Mouse (Mus musculus): ENCODE data around the gene Mgst3. TPM values are rescaled to one million over a fixed set of nuclear protein-coding genes. Genes with fewer than 3 reads are reported as not detected.

The Mgst3 gene
- total and polyA plus RNA-seq, 2 experiments from 2014 or later: 316 to 364 TPM

DNA sequence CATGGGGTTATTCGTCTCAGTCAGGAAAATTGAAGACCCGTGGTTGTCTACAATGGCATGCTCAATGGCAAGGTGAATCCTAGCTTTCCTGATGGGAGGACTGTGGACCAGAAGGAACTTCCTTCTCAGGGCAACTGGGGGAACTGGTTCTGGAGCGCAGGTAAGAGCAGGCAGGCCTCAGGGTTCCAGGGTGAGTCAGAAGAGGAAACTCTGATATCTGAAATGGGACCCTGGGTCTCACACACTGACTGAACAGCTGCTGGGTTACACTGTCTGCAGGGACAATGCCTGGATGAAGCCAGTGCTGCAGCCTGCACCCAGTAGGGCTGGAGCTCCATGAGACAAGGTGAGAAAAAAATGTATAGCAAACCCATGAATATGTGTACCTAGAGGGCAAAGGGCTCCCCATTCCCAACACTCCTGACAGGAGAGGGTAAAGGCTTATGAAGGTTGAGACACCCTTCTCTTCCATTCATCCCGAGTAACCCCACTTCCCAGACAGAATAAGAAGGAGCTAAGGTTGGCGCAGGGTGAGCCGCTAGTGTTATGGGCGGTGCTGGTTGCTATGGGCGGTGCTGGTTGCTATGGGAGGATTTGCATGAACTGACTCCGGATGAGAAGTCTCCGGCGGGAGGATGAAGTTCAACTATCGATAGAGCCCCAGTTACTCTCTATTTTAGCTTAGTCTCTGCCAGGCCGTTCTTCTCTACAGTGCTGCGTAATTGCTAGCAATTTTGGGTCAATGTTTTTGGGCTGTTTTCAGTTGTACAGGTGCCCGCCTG lies 19.4 kb downstream of the Mgst3 start:
- Histone ChIP-seq H3K4me3 (ENCODE audit: low read length) (no peak overlapping the region), H3K4me1 (ENCODE audit: insufficient read depth, low read length) (no peaks in the 10 kb centered on the region), H3K27ac (no peak overlapping the region), H3K9me3 (ENCODE audit: low read length) (no peaks in the 10 kb centered on the region), H3K27me3 (ENCODE audit: insufficient read depth, low read length) (no peaks in the 10 kb centered on the region), H3K36me3 (ENCODE audit: insufficient read depth, low read length) (peaks cover 10% of the 10 kb centered on the region; the same call in 1 of the 2 replicates), H3K4me2 (ENCODE audit: low read depth, low read length) (no peak overlapping the region), H3K9ac (replicated peaks; ENCODE audit: low read length) (no peak overlapping the region)
- ATAC-seq (no peak), DNase-seq (ENCODE audit: low spot score) (no peak)
- TF ChIP-seq CTCF (IDR thresholded peaks at IDR 0.05; ENCODE audit: low read depth): no peak
- 30% methylated on average over 15 of the region's 15 CpGs for WGBS

DNA sequence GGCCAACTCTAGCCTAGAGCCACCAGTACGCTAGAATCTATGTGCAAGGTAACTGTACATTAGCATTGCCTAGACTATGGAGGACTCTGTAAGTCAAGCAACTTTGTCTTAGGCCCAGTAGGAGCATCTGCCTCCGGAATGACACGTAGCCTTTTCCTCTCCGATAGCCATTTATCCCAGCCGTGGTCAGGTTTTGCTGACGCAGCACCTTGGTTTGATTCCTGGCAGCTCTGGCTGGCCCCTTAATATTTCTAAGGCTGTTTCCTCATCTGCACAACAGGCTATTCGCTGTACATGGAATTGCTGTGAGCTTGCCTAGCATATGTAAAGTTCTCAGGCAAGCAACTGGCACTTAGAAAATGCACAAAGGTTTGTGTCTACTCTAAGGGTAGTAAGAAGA lies 20.9 kb downstream of the Mgst3 start:
- Histone ChIP-seq H3K4me3 (ENCODE audit: low read length) (no peak overlapping the region), H3K27ac (no peak overlapping the region), H3K9ac (replicated peaks; ENCODE audit: low read length) (no peak overlapping the region), H3K4me2 (ENCODE audit: low read depth, low read length) (no peak overlapping the region), H3K4me1 (ENCODE audit: insufficient read depth, low read length) (no peaks in the 10 kb centered on the region), H3K27me3 (ENCODE audit: insufficient read depth, low read length) (no peaks in the 10 kb centered on the region), H3K9me3 (ENCODE audit: low read length) (no peaks in the 10 kb centered on the region), H3K36me3 (ENCODE audit: insufficient read depth, low read length) (peaks cover 14% of the 10 kb centered on the region)
- TF ChIP-seq CTCF (IDR thresholded peaks at IDR 0.05; ENCODE audit: low read depth): no peak
- ATAC-seq (no peak), DNase-seq (ENCODE audit: low spot score) (no peak)
- 93% methylated on average over 7 of the region's 7 CpGs for WGBS

DNA sequence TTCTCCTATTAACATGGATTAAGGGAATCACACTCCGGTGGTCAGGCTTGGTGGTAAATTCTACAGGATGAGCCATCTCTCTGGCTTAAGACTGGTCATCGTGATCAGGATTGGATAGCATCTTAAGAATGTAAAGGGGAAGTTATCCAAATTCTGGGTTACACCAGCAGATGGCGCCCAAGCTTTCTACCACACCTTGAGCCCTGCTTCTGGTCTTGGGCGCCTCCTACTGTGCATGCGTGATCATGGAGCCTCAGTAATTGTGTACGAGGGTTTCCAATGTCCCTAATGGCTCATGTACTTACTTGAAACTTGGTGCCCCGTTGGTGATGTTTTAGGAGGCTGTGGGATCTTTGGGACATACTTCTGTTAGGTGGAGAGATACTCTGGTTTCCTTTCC lies 23.7 kb downstream of the Mgst3 start:
- peaks cover 17% of the 10 kb centered on the region for H3K36me3 ChIP-seq (ENCODE audit: insufficient read depth, low read length)
- no peak overlapping the region for H3K4me3 ChIP-seq (ENCODE audit: low read length)
- TF ChIP-seq CTCF (IDR thresholded peaks at IDR 0.05; ENCODE audit: low read depth): peak; percentile 92
- peak; percentile 63 for ATAC-seq
- H3K4me2 ChIP-seq (ENCODE audit: low read depth, low read length): no peak overlapping the region
- WGBS: 15% methylated on average over 7 of the region's 7 CpGs
- peak; percentile 87 for DNase-seq (ENCODE audit: low spot score)
- H3K4me1 ChIP-seq (ENCODE audit: insufficient read depth, low read length): no peaks in the 10 kb centered on the region
- no peak overlapping the region for H3K9ac ChIP-seq (replicated peaks; ENCODE audit: low read length)
- no peaks in the 10 kb centered on the region for H3K9me3 ChIP-seq (ENCODE audit: low read length)
- H3K27ac ChIP-seq: no peak overlapping the region
- no peaks in the 10 kb centered on the region for H3K27me3 ChIP-seq (ENCODE audit: insufficient read depth, low read length)

DNA sequence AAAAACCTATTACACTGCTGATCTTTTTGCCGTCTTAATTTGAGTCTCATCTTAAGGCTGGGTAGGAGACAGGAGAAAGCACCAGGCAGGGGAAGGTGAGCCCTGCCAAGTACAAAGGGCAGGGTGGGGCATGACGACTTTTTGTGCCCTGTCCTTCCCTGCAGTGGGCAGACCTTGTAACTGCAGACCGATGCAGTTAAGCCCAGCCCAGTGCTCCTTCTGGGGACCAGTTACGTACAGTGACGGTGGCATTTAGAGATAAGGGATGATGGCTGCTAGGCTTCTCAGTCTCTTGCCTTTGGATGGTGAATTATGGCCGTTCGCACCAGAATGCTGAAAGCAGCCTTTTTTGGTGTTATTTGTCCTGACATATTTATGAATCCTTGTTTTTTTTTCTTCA lies 25.1 kb downstream of the Mgst3 start:
- Histone ChIP-seq H3K9me3 (ENCODE audit: low read length) (no peaks in the 10 kb centered on the region), H3K36me3 (ENCODE audit: insufficient read depth, low read length) (peaks cover 17% of the 10 kb centered on the region), H3K27ac (no peak overlapping the region), H3K9ac (replicated peaks; ENCODE audit: low read length) (no peak overlapping the region), H3K4me1 (ENCODE audit: insufficient read depth, low read length) (no peaks in the 10 kb centered on the region), H3K27me3 (ENCODE audit: insufficient read depth, low read length) (no peaks in the 10 kb centered on the region), H3K4me2 (ENCODE audit: low read depth, low read length) (no peak overlapping the region), H3K4me3 (ENCODE audit: low read length) (no peak overlapping the region)
- no peak for DNase-seq (ENCODE audit: low spot score)
- no peak for TF ChIP-seq CTCF (IDR thresholded peaks at IDR 0.05; ENCODE audit: low read depth)
- WGBS: 79% methylated on average over 7 of the region's 7 CpGs
- ATAC-seq: no peak

DNA sequence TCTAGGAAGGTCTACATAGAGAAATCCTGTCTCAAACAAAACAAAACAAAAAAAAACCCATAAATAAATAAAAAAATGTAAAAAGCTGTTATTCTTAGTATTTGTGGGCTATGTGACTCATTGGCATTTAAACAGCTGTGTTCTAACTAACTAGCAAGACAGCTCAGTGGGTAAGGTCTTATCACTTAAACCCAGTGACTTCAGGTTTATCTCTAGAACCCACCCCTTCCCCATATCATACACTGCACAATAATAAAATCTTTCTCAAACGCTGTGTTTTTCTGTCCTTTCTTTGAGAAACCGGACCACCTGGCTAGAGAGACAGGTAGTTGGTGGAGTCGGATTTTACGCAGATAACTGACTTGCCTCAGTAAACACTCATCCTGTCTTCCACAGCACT lies 25.6 kb downstream of the Mgst3 start:
- DNase-seq (ENCODE audit: low spot score) (no peak), ATAC-seq (no peak)
- Histone ChIP-seq H3K27me3 (ENCODE audit: insufficient read depth, low read length) (no peaks in the 10 kb centered on the region), H3K9me3 (ENCODE audit: low read length) (no peaks in the 10 kb centered on the region), H3K4me2 (ENCODE audit: low read depth, low read length) (no peak overlapping the region), H3K4me1 (ENCODE audit: insufficient read depth, low read length) (no peaks in the 10 kb centered on the region), H3K4me3 (ENCODE audit: low read length) (no peak overlapping the region), H3K27ac (no peak overlapping the region), H3K9ac (replicated peaks; ENCODE audit: low read length) (no peak overlapping the region), H3K36me3 (ENCODE audit: insufficient read depth, low read length) (peaks cover 17% of the 10 kb centered on the region)
- 94% methylated on average over 4 of the region's 4 CpGs for WGBS
- no peak for TF ChIP-seq CTCF (IDR thresholded peaks at IDR 0.05; ENCODE audit: low read depth)

DNA sequence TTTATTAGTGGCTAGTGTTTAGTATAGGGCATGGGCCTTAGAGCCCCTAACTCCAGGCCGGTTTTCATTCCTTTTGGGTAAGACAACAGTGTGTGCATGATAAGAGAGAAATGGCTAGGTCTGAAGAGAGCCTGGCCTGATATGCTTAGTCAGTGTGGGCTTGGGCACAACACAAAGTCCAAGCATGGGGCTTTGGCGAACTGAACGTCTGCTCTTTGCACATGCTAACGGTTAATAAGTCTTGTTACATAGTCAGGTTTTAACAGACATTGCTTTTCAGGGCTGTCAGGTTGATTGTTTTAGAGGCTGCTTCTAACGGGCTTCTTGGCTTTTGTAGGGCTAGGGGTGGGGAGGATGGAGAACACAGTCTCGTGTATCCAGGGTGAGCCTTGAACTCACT lies 27.0 kb downstream of the Mgst3 start:
- Histone ChIP-seq H3K36me3 (ENCODE audit: insufficient read depth, low read length) (peaks cover 15% of the 10 kb centered on the region), H3K27ac (no peak overlapping the region), H3K27me3 (ENCODE audit: insufficient read depth, low read length) (no peaks in the 10 kb centered on the region), H3K4me3 (ENCODE audit: low read length) (no peak overlapping the region), H3K4me2 (ENCODE audit: low read depth, low read length) (no peak overlapping the region), H3K9ac (replicated peaks; ENCODE audit: low read length) (no peak overlapping the region), H3K9me3 (ENCODE audit: low read length) (no peaks in the 10 kb centered on the region), H3K4me1 (ENCODE audit: insufficient read depth, low read length) (no peaks in the 10 kb centered on the region)
- ATAC-seq (no peak), DNase-seq (ENCODE audit: low spot score) (no peak)
- TF ChIP-seq CTCF (IDR thresholded peaks at IDR 0.05; ENCODE audit: low read depth): no peak
- WGBS: 93% methylated on average over 6 of the region's 6 CpGs

DNA sequence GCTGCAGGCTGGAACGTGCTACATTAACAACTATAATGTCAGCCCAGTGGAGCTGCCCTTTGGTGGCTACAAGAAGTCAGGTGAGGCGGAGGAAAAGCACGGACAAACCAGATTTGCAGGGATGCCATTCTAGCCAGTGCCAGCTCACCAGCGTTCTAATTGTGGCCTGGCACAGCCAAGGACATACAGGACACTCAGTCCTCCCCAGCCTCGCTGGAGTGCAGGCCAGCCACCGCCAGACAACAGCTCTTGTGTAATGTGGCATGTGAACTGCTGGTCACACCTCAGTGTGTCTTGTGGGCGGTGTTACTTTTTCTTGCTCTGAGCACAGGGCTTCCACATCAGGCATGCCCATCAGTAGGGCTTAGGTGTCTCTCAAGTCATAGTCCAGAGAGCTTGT lies 27.8 kb downstream of the Mgst3 start:
- Histone ChIP-seq H3K4me1 (ENCODE audit: insufficient read depth, low read length) (no peaks in the 10 kb centered on the region), H3K36me3 (ENCODE audit: insufficient read depth, low read length) (peaks cover 19% of the 10 kb centered on the region), H3K4me2 (ENCODE audit: low read depth, low read length) (no peak overlapping the region), H3K4me3 (ENCODE audit: low read length) (no peak overlapping the region), H3K9me3 (ENCODE audit: low read length) (no peaks in the 10 kb centered on the region), H3K27me3 (ENCODE audit: insufficient read depth, low read length) (no peaks in the 10 kb centered on the region), H3K9ac (replicated peaks; ENCODE audit: low read length) (no peak overlapping the region), H3K27ac (no peak overlapping the region)
- DNase-seq (ENCODE audit: low spot score) (no peak), ATAC-seq (no peak)
- WGBS: 91% methylated on average over 7 of the region's 7 CpGs
- no peak for TF ChIP-seq CTCF (IDR thresholded peaks at IDR 0.05; ENCODE audit: low read depth)

Data from hindbrain, postnatal 0 days (tissue).